Mouse (Mus musculus): ENCODE data around the gene Vmn1r59. TPM values are rescaled to one million over a fixed set of nuclear protein-coding genes. Genes with fewer than 3 reads are reported as not detected.
"Not testable (repeated sequence)": the region's sequence is repeated elsewhere in the genome, so short reads cannot be mapped to it uniquely, and the experiment has no call there.

Gene Vmn1r59
- total RNA-seq (2014; rRNA removed) (not detected in 2 replicates), polyA plus RNA-seq (2015; fragmentation: Nextera tagmentation; extraction: Ambion mirVana) (not detected in 2 replicates)

DNA sequence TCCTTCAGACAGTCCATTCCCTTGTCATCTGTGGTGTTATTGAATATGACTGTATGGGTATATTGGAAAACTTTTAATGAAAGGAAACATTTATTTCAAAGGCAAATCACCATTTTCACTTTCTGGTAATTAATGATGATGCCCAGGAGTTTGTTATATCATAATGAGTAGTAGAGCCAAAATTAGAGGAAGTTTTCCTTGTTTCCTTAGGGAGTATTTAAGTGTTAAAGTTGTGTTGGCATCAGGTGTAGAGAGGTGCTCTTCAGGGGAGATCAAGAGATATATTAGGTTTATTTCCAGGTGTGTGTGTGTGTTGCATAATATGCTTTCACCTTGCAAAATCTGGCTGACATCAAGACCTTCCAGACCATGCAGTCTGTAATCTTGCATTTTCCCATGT is at the start of gene Vmn1r59:
TSS of gene Vmn1r59 (minus strand) at position 101 of the 400 bp plus-strand sequence.
- H3K27me3 ChIP-seq (ENCODE audit: insufficient read depth, low read length), result no peaks in the 10 kb centered on the region
- H3K4me2 ChIP-seq (ENCODE audit: low read depth, low read length), result no peak within 1 kb of the TSS
- ATAC-seq (no peak), DNase-seq (ENCODE audit: low spot score) (no peak)
- no peak within 1 kb of the TSS for H3K27ac ChIP-seq
- H3K4me1 ChIP-seq (ENCODE audit: insufficient read depth, low read length), result no peaks in the 10 kb centered on the region
- H3K36me3 ChIP-seq (ENCODE audit: insufficient read depth, low read length), result no peaks in the 10 kb centered on the region
- no peak within 1 kb of the TSS for H3K9ac ChIP-seq (replicated peaks; ENCODE audit: low read length)
- TF ChIP-seq CTCF (IDR thresholded peaks at IDR 0.05; ENCODE audit: low read depth), result no peak
- peaks cover 13% of the 10 kb centered on the region; the same call in 1 of the 2 replicates for H3K9me3 ChIP-seq (ENCODE audit: low read length)
- H3K4me3 ChIP-seq (ENCODE audit: low read length), result no peak within 1 kb of the TSS

GRCm38 (mm10) chr7:5493856-5494255 is 37.3 kb upstream of the Vmn1r59 start, which contains the start of gene Vmn2r28:
Gene Vmn2r28, minus strand, starts transcription at chr7:5493956.
- DNase-seq (ENCODE audit: low spot score); H3K4me3 ChIP-seq (ENCODE audit: low read length); H3K27me3 ChIP-seq (ENCODE audit: insufficient read depth, low read length); H3K9ac ChIP-seq (replicated peaks; ENCODE audit: low read length); H3K36me3 ChIP-seq (ENCODE audit: insufficient read depth, low read length); H3K4me2 ChIP-seq (ENCODE audit: low read depth, low read length); ATAC-seq; H3K4me1 ChIP-seq (ENCODE audit: insufficient read depth, low read length); H3K9me3 ChIP-seq (ENCODE audit: low read length); H3K27ac ChIP-seq: not testable (repeated sequence)

DNA sequence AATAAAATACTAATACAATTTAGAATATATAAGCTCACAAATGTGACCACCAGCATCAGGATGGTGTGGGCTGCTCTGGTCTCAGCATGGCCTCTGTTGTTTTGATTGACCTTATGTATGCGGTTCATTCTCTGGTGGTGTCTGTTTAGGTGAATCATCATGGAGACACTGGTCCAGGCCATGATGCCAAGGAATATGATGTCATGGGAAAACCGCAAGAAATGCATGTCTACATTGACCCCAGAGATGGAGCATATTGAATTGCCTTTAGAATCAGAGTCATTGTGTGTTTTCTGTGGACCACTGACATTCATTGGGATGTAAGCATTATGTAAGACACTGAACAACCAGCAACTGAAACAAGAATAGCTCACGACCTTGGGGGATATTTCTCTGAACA is 2.6 kb downstream of the Vmn1r59 start:
- H3K4me2 ChIP-seq (ENCODE audit: low read depth, low read length); DNase-seq (ENCODE audit: low spot score); H3K36me3 ChIP-seq (ENCODE audit: insufficient read depth, low read length); H3K27ac ChIP-seq; H3K4me3 ChIP-seq (ENCODE audit: low read length); H3K27me3 ChIP-seq (ENCODE audit: insufficient read depth, low read length); ATAC-seq; H3K9ac ChIP-seq (replicated peaks; ENCODE audit: low read length); H3K4me1 ChIP-seq (ENCODE audit: insufficient read depth, low read length): not testable (repeated sequence)
- peaks cover 17% of the 10 kb centered on the region; the same call in 1 of the 2 replicates for H3K9me3 ChIP-seq (ENCODE audit: low read length)
- WGBS, result 68% methylated on average over 3 of the region's 3 CpGs

DNA sequence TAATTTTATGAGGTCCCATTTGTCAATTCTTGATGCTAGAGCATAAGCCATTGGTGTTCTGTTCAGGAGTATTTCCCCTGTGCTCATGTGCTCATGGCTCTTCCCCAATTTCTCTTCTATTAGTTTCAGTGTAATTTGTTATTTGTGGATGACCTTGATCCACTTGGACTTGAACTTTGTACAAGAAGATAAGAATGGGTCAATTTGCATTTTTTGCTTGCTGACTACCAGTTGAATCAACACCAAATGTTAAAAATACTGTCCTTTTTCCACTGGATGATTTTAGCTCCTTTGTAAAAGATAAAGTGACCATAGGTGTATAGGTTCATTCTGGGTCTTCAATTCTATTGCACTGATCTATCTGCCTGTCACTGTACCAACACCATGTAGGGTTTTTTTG is 7.9 kb downstream of the Vmn1r59 start:
- H3K9ac ChIP-seq (replicated peaks; ENCODE audit: low read length), result no peak overlapping the region
- H3K4me2 ChIP-seq (ENCODE audit: low read depth, low read length), result no peak overlapping the region
- no peak overlapping the region for H3K27ac ChIP-seq
- 0 out of 2 replicates have a peak, but pooled peaks cover 5% of the 10 kb centered on the region for H3K9me3 ChIP-seq (ENCODE audit: low read length)
- H3K4me3 ChIP-seq (ENCODE audit: low read length), result no peak overlapping the region
- no peak for DNase-seq (ENCODE audit: low spot score)
- H3K36me3 ChIP-seq (ENCODE audit: insufficient read depth, low read length), result no peaks in the 10 kb centered on the region
- no peak for ATAC-seq
- TF ChIP-seq CTCF (IDR thresholded peaks at IDR 0.05; ENCODE audit: low read depth), result no peak
- H3K4me1 ChIP-seq (ENCODE audit: insufficient read depth, low read length), result no peaks in the 10 kb centered on the region
- H3K27me3 ChIP-seq (ENCODE audit: insufficient read depth, low read length), result no peaks in the 10 kb centered on the region

DNA sequence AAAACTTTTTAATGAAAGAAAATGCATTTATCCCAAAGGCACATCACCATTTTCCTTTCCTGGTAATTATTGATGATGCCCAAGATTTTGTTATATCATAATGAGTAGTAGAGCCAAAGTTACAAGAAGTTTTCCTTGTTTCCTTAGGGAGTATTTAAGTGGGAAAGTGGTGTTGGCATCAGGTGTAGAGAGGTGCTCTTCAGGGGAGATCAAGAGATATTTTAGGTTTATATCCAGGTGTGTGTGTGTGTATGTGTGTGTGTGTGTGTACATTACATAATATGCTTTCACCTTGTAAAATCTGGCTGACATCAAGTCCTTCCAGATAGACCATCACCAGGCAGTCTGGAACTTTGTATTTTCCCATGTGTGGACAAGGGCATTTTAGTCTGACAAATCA is 43.3 kb downstream of the Vmn1r59 start, which contains the start of gene Vmn1r58:
TSS of gene Vmn1r58 (minus strand) at position 101 of the 400 bp plus-strand sequence.
- not testable (repeated sequence) for ATAC-seq; H3K4me1 ChIP-seq (ENCODE audit: insufficient read depth, low read length); DNase-seq (ENCODE audit: low spot score); H3K4me3 ChIP-seq (ENCODE audit: low read length); H3K27me3 ChIP-seq (ENCODE audit: insufficient read depth, low read length); H3K4me2 ChIP-seq (ENCODE audit: low read depth, low read length); H3K36me3 ChIP-seq (ENCODE audit: insufficient read depth, low read length); H3K9me3 ChIP-seq (ENCODE audit: low read length); H3K27ac ChIP-seq; H3K9ac ChIP-seq (replicated peaks; ENCODE audit: low read length)

DNA sequence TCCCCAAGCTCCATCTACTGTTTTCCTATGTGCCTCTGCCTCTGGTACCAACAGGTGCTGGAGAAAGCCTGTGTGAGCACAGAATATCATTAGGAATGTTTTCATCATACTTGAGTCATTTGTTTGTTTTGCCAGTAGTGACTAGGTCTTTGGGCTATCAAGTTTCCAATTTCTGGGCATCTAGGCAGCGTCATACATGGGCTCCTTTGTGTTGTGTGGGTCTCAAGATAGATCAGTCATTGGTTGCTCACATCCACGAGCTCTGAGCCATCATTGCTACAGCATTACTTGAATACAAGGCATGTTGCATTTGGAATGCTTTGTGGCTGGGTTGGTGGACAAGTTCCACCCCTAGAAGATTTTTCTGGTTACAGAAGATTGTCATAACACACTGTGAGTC is 50.4 kb downstream of the Vmn1r59 start:
- Histone ChIP-seq H3K4me1 (ENCODE audit: insufficient read depth, low read length) (no peaks in the 10 kb centered on the region), H3K27ac (no peak overlapping the region), H3K9me3 (ENCODE audit: low read length) (peaks cover 11% of the 10 kb centered on the region; the same call in 1 of the 2 replicates), H3K36me3 (ENCODE audit: insufficient read depth, low read length) (no peaks in the 10 kb centered on the region), H3K27me3 (ENCODE audit: insufficient read depth, low read length) (no peaks in the 10 kb centered on the region), H3K9ac (replicated peaks; ENCODE audit: low read length) (no peak overlapping the region), H3K4me2 (ENCODE audit: low read depth, low read length) (no peak overlapping the region), H3K4me3 (ENCODE audit: low read length) (no peak overlapping the region)
- no peak for DNase-seq (ENCODE audit: low spot score)
- no peak for TF ChIP-seq CTCF (IDR thresholded peaks at IDR 0.05; ENCODE audit: low read depth)
- no peak for ATAC-seq
- WGBS, result 45% methylated on average over 2 of the region's 2 CpGs

Other genes starting within 250 kb of the Vmn1r59 start
- not detected in 2 replicates for gene Vmn1r57, start 238.3 kb downstream of the Vmn1r59 start, total RNA-seq (2014; rRNA removed)
- gene Vmn1r57, start 238.3 kb downstream of the Vmn1r59 start, polyA plus RNA-seq (2015; fragmentation: Nextera tagmentation; extraction: Ambion mirVana), result not detected in 2 replicates
- gene Gm5065, start 106.2 kb downstream of the Vmn1r59 start, total RNA-seq (2014; rRNA removed), result not detected in 2 replicates
- not detected in 2 replicates for gene Gm5065, start 106.2 kb downstream of the Vmn1r59 start, polyA plus RNA-seq (2015; fragmentation: Nextera tagmentation; extraction: Ambion mirVana)
- gene Nlrp2, start 105.7 kb downstream of the Vmn1r59 start, total RNA-seq (2014; rRNA removed), result not detected in 2 replicates
- not detected in 2 replicates for gene Nlrp2, start 105.7 kb downstream of the Vmn1r59 start, polyA plus RNA-seq (2015; fragmentation: Nextera tagmentation; extraction: Ambion mirVana)
- not detected in 2 replicates for gene Vmn1r58, start 43.4 kb downstream of the Vmn1r59 start, total RNA-seq (2014; rRNA removed)
- not detected in 2 replicates for gene Vmn1r58, start 43.4 kb downstream of the Vmn1r59 start, polyA plus RNA-seq (2015; fragmentation: Nextera tagmentation; extraction: Ambion mirVana)
- gene Vmn2r28, start 37.2 kb upstream of the Vmn1r59 start, total RNA-seq (2014; rRNA removed), result not detected in 2 replicates
- not detected in 2 replicates for gene Vmn2r28, start 37.2 kb upstream of the Vmn1r59 start, polyA plus RNA-seq (2015; fragmentation: Nextera tagmentation; extraction: Ambion mirVana)
- not detected in 2 replicates for gene Vmn1r60, start 90.5 kb upstream of the Vmn1r59 start, total RNA-seq (2014; rRNA removed)
- gene Vmn1r60, start 90.5 kb upstream of the Vmn1r59 start, polyA plus RNA-seq (2015; fragmentation: Nextera tagmentation; extraction: Ambion mirVana), result not detected in 2 replicates
- not detected in 2 replicates for gene Vmn1r61, start 156.5 kb upstream of the Vmn1r59 start, total RNA-seq (2014; rRNA removed)
- not detected in 2 replicates for gene Vmn1r61, start 156.5 kb upstream of the Vmn1r59 start, polyA plus RNA-seq (2015; fragmentation: Nextera tagmentation; extraction: Ambion mirVana)
- gene Vmn1r62, start 216.9 kb upstream of the Vmn1r59 start, total RNA-seq (2014; rRNA removed), result not detected in 2 replicates
- gene Vmn1r62, start 216.9 kb upstream of the Vmn1r59 start, polyA plus RNA-seq (2015; fragmentation: Nextera tagmentation; extraction: Ambion mirVana), result not detected in 2 replicates

All from hindbrain, postnatal 0 days (tissue).